Mouse (Mus musculus) left cerebral cortex, adult 18-20 months (tissue): Measurements from ENCODE around the gene Ccr1. TPM values are rescaled to one million over a fixed set of nuclear protein-coding genes. Genes with fewer than 3 reads are reported as not detected.

Experiments used
- DNase-seq, 2 experiments: peaks; one replicate each; pipeline ENCODE4 v3.0.0; 2021 to 2022; ENCODE audit warnings: low spot score in 2 of 2, mixed read lengths in 1 of 2
- total RNA-seq, 2 experiments: library from RNA; stranded (reverse); gene quantifications; 2 replicates each; pipeline ENCODE4 v1.2.3; 2021

Gene Ccr1
- total RNA-seq, 2 experiments from 2014 or later, result not detected

DNA sequence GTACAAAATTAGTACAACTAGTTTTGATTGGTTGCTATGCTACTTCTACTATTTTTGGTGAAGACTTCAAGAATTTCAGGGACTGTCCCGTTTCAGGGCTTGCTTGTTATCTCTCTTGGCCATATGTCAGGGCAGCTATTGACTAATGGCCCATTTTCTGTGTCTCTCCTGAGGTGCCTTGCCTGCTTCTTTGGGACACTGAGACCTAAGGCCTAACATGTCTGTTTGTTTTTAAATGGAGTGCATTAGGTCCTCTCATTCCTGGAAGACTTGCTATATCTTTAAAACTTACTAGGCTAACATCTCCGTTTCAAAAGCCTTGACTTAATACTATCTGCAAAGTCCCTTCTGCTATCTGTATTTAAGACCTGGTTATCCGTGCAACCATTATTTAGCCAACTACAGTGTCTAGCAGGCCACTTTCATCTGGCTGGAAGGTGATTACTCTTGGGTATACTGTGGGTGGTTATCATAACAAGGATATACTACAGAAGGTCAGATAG, 10.5 kb downstream of the Ccr1 start:
- DNase-seq, result no peak

DNA sequence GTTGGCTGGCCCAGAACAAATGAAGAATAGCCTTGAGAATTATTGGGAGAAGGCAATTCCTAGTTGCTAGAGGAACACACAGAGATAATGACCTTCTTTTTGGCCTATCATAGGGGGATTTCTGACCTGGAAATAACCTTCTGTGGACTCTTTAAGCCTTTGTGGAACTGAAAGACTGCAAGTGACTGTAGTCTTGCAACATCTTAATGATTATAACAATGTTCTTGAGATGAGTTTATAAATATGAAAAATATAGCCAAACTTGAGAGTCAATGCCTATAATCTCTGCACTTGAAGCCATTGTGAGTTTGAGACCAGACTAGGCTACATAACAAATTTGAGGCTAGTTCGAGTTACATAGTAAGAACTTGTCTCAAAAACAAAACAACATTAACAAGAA, 11.6 kb downstream of the Ccr1 start:
- DNase-seq, result no peak

DNA sequence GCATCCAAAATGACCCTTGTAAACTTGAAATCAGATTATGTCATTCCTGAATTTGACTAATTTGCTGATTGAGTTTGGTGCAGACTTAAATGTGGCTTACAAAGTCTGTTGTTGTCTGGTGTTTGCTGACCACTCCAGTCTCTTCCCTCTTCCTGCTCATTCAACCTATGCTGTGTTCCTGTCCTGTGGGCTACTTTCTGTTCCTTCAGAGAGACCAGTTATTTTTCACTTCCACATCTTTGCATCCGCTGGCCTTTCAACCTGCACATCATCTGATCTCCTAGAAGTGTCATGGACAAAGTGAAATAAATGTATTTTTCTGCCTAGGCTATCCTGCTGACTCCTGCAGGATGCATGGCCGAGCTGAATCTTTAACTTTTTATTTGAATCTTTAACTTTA, 14.9 kb downstream of the Ccr1 start:
- no peak for DNase-seq

GRCm38 (mm10) chr9:123951176-123951575, 17.3 kb downstream of the Ccr1 start:
- no peak for DNase-seq

DNA sequence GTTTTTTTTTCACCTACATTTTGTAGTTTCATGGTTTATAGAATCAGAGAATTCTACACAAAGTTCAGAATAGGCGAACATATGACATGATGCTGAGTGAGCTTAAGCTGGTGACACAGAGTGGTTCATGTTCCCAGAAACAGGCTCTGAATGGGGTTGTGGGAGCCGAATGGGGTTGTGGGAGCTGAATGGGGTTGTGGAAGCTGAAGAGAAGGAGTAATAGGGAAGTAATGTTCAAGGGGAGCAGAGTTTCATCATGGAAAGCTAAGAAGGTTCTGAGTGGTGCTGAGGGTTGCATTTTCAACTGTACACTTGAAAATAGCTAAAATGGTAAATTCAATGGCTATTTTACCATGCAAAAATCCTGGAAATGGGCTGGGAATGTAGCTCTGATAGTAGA, 19.1 kb downstream of the Ccr1 start:
- DNase-seq, result no peak

- DNase-seq, result no peak
Measured at GRCm38 (mm10) chr9:123947815-123948214, 20.7 kb downstream of the Ccr1 start.

- DNase-seq, result no peak
Measured at GRCm38 (mm10) chr9:123942025-123942424, 26.5 kb downstream of the Ccr1 start.

- no peak for DNase-seq
Measured at GRCm38 (mm10) chr9:123941316-123941715, 27.2 kb downstream of the Ccr1 start.

DNA sequence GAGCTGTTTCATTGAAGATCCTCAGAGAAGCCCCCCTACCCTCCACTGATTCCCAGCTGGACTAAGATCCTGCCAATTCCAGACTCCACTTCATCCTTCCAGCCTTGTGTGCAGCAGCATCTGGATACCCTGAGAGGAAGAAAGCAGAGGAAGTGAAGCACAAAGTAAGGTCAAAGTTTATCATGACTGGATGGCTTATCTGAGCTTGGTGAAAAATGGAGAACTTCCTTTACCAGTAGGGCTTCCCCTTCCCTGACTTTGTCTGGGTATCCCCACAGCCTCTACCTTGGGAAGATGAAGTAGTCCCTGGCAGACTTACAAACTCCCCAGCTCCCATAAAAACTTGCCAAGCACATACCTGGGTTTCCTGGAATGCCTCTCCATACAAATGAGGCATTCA, 27.9 kb downstream of the Ccr1 start:
- DNase-seq, result no peak

DNA sequence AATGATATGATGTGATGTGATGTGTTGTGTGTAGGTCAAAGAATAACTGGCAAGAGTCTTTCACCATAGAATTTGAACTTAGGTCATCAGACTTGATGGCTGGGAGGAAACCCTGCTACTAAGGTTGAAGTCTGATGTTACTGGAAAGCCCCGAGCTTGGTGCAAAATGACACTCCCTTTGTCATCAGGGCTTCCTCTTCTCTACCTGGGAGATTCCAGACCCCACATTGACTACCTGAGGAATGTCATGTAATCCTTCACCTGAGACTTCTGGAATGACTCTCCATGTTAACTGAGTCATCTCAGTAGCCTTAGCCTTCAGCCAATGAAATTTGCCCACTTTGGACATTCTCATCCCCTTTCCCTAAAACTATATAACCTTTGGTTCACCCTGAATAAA, 28.3 kb downstream of the Ccr1 start:
- no peak for DNase-seq

DNA sequence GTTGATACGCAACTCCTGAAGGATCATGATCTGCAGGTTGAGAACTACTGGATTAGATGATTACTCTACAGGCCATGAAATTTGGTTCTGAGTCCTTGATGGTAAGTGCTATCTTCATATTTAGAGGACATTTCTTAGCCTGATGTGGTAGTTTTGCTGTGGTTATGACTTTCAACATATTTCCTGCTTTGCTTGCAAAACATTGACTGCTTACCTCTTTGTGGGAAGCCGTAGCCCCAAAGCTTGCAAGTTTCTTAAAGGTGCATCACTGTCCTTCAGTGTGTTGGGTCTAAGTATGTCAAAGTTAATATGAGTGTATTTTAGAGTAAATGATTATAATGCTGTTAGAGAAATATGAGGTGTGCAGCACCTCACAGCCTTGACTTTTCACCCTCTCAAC, 30.5 kb downstream of the Ccr1 start:
- DNase-seq, result no peak

GRCm38 (mm10) chr9:123936604-123937280, 31.8 kb downstream of the Ccr1 start:
- DNase-seq, result no peak

- DNase-seq, result no peak
Measured at GRCm38 (mm10) chr9:123935776-123936175, 32.7 kb downstream of the Ccr1 start.

- DNase-seq, result no peak
Measured at GRCm38 (mm10) chr9:123935346-123935745, 33.1 kb downstream of the Ccr1 start.

DNA sequence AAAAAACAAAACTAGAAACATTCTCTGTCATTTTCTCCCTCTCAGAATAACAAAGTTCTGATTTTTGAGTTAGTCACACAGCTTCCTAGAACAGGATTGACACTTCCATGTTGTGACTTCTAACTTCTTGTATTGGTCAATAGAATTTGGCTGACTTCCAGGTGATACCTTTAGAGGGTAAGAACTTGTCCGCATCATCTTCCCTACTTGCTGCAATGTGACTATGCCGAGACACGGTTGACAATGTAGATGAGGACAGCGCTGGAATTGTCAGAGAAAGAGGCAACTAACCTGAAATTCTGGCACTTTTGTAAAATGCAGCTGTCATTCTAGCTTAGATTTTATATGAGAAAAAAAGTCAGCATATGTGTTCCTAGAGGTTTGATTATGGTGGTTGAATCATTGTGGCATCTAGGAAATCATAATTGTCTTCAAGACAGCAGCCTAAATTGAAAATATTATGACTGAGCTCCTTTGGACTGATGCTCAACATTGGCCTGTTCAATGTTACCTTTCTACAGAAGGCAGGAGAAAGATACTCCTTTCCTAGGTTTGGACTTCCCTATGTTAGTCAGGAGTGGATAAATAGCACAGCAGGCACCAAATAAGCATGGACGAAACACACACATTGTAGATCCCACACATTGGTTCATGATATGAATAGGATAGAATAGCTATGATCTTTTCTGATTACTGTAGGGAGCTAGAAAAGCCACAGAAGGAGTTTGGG, 34.6 kb downstream of the Ccr1 start:
- DNase-seq, result no peak

DNA sequence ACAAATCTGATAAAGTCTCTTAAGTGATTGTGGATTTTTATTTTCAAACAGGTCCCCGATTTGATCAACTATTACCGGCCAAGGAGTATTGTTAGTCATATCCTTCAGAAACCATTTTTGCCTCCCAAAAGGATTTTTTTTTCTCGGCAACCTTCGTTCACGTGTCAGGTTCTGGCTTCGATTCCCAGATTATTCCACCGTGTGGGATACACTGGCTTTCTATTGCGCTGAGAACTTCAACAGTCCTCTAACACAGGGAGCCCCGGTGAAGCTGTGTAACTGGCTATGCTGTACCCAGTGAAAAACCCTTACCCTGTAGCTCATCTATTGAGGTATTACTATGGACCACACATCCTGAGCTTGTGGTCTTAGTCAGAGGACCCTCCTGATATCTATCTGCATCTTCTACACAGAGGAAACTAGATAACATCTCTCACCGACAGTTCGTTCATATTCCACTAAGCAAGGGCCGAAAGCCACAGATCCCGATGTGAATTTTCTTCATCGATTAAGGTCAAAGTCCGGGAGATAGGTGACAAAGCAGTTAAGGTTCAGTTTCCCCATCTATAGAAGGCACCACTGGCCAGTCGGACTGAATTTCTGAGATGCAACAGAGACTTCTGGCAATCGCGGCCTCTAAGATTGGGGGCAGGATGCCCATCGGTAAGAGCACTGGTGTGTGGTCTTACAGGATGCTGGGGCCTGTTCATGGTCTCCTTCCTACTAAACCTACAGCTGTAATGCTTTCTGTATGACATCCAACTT, 35.4 kb downstream of the Ccr1 start:
- no peak for DNase-seq

DNA sequence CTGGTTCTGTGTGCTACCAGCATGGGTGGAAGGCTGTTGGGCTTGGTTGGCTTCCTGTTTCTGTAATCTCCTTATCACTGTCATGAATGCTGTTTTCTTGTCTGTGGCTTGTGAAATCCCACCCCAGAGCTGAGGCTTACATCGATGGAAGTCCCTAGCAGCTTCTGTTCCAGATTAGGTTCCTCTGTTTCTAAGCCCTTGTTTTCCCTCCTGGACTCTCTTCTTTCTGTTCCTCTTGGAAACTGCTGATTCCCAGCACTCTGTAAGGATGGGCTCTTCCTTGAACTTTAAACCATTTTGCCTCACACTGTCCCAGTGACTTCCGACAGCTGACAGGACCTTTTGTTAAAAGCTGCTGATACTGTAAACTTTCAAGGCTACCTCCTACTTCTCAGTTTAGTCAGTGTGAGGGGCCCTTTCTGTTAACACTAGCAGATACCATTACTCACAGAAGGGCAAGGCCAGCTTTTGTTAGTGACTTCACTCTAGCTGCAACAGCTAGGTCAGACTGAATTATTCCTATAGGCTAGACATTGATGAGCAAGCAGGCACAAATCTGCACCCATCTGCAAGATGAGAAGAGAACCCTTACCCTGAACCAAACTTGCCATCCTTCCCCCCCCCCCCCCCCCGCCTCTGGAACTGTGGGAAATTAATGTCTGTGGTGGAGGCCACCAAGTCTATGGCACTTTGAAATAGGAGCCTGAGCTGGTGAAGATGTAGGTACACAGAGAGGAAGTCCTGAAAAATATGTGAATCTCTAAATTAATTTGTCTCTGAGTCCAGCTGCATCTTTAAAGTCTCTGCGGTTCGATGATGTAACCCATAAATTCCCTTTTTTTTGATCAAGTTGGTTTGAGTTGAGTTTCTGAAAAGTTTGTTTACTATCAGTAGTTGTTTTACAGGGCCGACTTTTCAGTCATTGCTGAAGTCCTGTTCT, 36.5 kb downstream of the Ccr1 start:
- DNase-seq, result no peak

- no peak for DNase-seq
Measured at GRCm38 (mm10) chr9:123930926-123931325, 37.6 kb downstream of the Ccr1 start.

DNA sequence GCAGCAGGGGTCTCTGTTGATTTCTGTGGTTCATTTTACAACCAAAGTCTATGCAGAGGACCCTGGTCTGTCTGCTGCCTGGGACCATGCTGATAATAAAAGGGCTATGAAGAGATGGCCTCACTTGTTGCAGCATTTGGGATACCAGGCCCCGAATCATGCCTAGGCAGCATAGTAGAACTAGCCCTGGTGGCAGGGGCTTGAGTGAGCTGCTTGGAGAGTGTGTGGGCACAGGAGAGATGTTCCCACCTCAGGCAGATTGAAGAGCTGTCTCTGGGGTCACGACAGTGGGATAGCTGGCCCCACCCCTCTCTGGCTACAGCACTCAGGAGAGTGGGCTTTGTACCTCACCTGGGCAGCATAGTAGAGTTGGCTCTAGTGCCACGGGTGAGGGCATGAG, 38.0 kb downstream of the Ccr1 start:
- no peak for DNase-seq

DNA sequence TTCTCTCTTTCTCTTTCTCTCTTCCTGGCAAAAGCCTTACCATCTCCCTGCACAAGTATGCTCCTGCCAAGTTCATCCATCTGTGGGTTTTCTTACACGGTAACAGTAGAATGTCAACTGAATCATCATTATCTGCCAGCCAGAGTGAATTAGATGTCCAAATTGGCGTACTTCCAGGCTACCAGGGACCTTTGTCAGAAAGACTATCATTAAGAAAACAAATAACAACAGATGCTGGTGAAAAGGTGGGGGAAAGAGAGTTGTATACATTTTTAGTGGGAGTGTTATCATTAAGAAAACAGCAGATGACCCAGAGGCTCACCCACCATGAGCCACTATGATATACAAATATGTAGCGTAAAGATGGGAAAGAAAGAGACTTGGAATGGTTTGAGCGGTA, 38.6 kb downstream of the Ccr1 start:
- DNase-seq, result no peak

DNA sequence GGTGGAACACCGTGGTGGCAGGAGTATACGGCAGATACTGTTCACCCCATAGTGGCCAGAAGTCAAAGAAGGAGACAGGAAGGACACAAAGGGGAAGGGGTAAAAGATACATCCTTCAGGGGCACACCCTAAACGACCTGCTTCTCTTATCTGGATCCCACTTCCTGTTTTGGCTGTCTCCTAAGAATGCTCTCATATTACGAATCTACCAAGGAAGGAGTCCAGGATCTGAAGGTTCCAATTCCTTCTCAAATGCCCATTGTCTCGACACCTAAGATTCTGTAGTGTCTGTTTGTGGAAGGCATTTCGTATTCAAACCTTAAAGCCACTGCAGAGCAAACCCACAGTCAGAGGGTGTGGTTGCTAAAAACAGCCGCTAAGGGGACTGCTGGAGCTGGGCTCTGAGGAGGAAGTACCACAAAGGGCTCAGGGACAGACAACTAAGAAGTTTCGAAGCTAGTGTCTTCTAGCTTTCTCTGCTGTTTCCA, 39.7 kb downstream of the Ccr1 start:
- DNase-seq, result no peak
